Mouse (Mus musculus) urinary bladder, postnatal 25 days (tissue): Measurements from ENCODE around the gene Cdk5rap3.

Experiments used
- DNase-seq: peaks from one replicate; pipeline ENCODE4 v3.0.0; 2022; ENCODE audit warnings: low spot score

Gene Cdk5rap3

GRCm38 (mm10) chr11:96859635-96860034 is 56.7 kb downstream of the Cdk5rap3 start:
- DNase-seq: no peak

- DNase-seq: no peak
Observed at GRCm38 (mm10) chr11:96857446-96857845, 58.9 kb downstream of the Cdk5rap3 start.
